Comparison of ENCODE assay signal across 12 mouse cellular contexts in genomic region chr2:115702610-115703009, GRCm38 (mm10).
"Had no signal": no experiment of that assay in that cellular context is flagged by ENCODE, and none has a peak within 500 bp of the region (broad histone marks: within the 10 kb centered on the region; RNA-seq: fewer than 3 reads in every experiment).

No protein-coding gene starts in this region.

- DNase-seq: gastrocnemius, adult 2 months; gastrocnemius, postnatal 10 days; gastrocnemius, postnatal 25 days; heart, postnatal 10 days; heart, postnatal 4 days; kidney, adult 11 months; kidney, adult 2 months; kidney, adult 9 months; kidney, postnatal 25 days; kidney, postnatal 4 days; liver; liver, embryonic 13.5 days had no signal
